Mouse (Mus musculus): ENCODE results near the gene Far1. TPM values are rescaled to one million over a fixed set of nuclear protein-coding genes. Genes with fewer than 3 reads are reported as not detected.

Gene Far1
- 100 to 1,000 TPM; 105 to 109 TPM for total RNA-seq (2021)
- long read RNA-seq, full-length matches to known transcripts, result 30 of 38 reads
- long read RNA-seq, partial matches to known transcripts, result 2 of 38 reads
- long read RNA-seq, other reads (novel, unspliced or antisense), result 6 of 38 reads

DNA sequence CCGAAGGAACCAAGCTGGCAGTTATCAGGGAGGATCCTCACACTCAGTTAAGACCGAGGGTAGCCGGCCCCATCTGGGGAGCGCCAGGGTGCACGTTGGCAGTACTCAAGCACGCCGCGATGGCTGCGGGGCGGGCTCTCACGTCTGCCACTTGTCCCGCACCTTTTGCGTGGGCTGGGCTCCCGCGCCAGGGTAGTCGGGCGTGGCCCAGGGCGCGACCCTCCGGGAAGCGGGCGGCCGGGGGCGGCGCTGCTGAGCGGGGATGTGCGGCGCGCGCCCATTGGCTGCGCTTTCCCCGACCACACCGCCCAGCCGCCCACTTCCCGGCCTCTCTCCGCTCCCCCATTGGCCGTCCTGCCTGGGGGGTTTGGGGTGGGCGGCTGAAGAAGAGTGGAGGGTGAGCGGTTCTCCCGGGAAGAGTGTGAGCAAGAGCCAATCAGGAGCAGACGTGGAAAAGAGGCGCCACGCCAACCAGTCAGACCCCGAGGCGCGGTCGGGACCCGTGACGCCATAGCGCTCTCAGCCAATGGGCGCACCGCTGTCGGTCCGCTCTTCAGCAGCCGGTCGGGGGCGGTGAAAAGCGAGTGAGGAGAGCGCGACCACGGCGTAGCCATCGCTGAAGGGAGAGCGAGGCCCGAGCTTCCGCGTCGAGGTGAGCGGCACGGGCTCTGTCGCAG, at the start of gene Far1:
Gene Far1 (plus strand): TSS at position 549 of the 677 bp plus-strand sequence.
- DNase-seq (ENCODE audit: low spot score in 2 of 2), result peak; percentile 99

DNA sequence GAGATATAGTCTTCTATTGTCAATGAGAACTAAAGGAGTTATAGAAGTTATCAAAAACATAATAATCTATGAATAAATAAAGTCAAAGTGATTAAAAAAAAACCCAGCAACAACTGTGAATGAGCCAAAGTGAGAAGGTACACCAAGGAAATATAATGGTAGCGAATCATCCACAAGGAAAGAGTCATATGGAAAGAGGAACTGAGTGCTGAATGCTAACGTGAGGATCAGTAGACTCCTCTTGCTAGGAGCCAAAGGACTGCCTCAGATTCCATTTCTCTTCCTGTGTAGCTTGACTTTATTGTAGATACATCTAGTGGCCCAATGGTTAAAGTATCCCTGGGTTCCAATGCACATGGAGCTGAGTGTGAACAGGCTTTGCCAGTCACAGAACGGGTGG, 45.3 kb upstream of the Far1 start:
- no peak for DNase-seq (ENCODE audit: low spot score in 2 of 2)

DNA sequence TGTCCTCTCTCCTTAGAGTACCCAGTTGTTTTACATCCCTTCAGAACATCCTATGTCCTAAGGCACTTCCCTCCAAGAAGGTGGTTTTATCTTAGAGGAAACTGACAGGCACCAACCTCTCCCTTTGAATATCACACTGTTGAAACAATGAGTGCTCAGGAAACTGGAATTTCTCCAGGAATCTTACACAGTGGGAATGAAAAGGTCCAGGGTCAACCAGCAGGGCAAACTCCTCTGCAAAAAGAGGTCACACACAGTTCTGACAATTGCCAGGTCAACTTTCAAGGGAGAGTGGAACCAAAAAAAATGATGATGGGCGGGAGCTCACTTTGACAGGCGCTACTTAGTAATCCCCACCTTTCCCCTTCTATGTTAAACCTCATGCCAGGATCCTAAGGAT, 43.0 kb upstream of the Far1 start:
- DNase-seq (ENCODE audit: low spot score in 2 of 2), result no peak

DNA sequence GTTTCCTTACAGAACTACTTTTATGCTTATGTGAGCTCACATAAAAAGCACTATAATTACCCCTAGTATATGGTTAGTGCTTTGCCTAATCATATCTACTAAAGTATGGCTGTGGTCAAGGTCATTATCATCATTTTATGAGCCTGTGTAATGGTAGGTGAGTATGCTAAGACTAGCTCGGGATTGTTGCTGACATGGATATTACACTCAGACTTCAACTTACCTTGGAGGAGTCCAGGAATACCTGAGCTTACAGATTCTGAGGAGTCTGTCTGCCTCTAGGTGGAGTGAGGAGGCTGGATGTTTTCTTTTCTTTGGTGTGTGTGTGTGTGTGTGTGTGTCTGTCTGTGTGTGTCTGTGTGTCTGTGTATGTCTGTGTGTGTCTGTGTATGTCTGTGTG, 42.0 kb upstream of the Far1 start:
- DNase-seq (ENCODE audit: low spot score in 2 of 2), result no peak

DNA sequence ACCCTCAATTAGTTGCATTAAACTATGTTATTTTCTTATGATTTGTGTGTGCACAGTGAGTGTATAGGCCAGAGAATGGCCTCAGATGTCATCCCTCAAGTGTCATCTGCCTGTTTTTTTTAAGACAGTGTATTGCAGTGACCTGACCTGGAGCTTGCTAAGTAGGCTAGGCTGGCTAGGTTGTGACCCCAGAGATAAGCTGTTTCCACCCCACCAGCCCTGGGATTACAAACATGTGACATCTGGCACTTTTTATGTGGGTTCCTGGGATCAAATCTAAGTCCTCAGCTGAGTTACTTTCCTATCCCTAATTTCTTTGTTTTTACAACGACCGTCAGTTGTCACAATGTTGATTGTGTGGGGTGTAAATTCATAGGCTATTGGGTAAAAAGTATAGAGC, 17.8 kb upstream of the Far1 start:
- DNase-seq (ENCODE audit: low spot score in 2 of 2), result no peak

DNA sequence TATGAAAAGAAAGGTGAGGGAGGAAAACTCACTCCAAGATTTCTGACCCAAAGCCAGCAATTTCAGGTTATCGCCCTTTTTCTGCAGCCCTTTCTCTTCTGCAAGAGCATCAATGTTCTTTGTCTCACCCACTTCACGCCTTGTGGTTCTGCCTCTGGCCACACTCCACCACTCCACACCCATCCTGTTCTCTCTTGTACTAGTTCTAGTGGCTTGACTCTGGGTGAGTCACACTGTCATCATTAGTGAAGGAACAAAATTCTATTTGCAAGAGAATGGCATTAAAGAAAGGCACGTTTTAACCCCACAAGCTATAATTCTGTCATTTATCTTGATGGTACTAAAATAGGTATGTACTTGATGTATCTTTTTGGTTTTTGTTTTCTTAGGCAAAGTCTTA, 15.2 kb upstream of the Far1 start:
- no peak for DNase-seq (ENCODE audit: low spot score in 2 of 2)

GRCm38 (mm10) chr7:113499821-113500220, 13.8 kb upstream of the Far1 start:
- DNase-seq (ENCODE audit: low spot score in 2 of 2), result no peak

- no peak for DNase-seq (ENCODE audit: low spot score in 2 of 2)
Measured at GRCm38 (mm10) chr7:113502453-113502852, 11.2 kb upstream of the Far1 start.

DNA sequence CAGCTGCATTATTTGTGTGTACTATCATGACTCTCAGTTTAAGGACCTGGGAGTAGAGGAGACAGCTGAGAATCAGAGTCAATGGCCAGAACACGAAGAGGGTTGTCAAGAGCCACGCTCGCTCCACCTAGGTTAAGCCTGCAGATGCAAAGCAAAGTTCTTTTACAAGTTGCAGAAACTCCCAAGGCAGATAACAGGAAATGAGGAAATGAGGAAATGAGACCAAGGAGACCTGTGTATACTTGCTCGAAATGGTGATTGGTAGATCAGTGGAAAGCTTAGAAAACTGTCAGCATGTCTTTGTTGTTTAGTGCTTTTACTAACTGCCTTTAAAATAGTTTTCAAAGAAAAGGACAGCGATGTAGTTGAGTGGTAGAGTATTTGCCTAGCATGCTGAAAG, 8.6 kb upstream of the Far1 start:
- DNase-seq (ENCODE audit: low spot score in 2 of 2), result no peak

- DNase-seq (ENCODE audit: low spot score in 2 of 2), result no peak
Measured at GRCm38 (mm10) chr7:113505516-113506045, 8.1 kb upstream of the Far1 start.

DNA sequence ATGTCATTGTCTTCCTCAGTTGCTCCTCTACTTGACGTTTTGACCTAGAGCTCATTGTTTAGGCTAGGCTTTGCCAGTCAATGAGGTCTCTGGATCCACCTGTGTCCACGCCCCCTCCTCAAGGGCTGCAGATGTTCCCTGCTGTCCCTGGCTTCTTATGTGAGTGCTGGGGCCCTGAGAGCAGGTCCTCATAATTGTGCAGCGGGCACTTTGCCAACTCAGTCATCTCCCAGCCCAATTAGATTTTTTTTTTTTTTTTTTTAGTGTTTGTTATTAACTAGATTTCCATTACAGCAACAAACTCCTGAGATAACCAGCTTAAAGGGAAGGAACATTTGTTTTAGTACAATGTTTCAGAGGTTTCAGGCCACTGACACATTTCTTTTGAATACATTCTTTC, 5.8 kb upstream of the Far1 start:
- no peak for DNase-seq (ENCODE audit: low spot score in 2 of 2)

DNA sequence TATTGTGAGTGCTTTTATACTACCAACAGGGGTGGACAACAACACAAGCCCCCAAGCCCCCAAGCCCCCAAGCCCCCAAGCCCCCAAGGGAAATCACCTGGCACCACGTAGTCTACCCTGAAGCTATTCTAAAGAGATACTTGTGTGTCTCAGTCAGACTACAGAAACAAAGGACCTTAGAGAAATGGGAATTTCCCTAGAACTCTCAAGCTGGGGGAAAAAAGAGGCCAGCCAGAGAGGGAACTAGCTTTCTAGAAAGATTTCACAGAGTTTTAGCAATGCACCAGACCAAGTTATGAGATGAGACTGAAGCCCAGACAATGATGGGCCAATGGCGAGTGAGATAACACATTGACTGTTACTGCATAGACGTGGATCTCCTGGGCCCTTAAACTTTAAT, 2.2 kb upstream of the Far1 start:
- no peak for DNase-seq (ENCODE audit: low spot score in 2 of 2)

DNA sequence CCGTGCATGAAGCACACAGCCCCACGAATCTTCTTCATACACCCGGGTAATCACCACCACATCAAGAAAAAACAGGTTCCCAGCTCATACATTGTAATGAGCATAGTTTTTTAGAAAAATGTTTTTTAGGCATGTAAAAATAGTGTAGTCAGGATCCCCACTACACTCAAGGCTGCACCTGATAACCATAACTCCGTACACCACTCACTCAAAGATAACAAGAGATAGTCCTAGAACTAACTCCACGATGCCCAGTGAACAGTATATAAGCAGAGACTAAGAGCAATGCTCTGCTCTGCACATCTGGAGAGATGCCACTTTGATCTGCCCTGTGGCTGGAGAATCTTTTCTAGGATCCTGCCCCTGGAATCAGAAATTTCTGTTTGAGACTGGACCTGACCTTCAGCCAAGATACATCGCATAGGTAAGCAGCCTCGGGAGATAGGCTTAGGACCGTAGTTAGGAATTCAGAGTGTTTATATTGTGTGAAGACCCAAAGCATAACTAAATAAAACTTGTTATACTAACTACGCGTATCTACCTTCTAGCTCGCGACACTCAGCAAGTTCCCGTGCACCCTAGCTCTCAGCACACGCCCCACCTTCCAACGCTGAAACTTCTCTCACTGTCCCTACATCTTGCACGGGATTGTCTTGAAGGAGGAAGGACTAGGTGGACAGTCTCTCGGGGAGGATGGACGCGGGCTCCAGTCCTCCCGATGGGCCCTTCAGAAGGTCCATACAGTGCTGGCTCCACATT, 928 bp upstream of the Far1 start:
- DNase-seq (ENCODE audit: low spot score in 2 of 2), result peak in 1 of 2 experiments; percentile 3

DNA sequence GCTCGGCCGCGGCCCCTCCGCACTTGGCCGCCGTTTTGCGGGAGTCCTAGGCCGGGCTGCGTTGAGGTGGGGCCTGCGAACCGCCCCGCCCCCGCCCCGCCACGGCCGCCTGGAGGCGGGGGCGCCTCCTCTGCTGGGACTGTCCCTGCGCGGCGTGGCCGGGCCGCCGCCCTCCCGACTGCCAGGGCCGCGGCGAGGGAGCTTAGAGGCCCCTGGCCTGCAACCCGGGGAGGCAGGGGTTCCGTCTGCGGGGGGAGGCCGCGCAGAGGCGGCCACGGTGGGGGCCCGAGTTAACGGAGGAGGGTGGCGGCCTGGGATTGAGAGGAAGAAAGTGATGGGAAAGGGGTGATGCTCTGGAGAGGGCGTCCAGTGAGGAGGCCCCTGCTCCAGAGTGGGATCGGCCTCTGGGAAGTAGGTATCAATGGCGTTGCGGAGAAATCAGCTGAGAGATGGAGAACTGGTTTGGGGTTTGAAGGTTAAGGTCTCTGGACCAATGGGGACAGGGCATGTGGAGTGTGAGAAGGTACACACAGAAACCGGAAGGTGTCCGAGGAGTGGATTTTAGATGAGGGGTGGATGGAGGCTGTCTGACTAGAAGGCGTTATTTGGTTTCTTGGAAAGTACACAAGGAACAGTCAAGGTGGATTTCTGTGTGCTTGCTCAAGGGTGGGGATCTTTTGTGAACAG, 472 bp downstream of the Far1 start:
- DNase-seq (ENCODE audit: low spot score in 2 of 2), result peak in 1 of 2 experiments; percentile 2

DNA sequence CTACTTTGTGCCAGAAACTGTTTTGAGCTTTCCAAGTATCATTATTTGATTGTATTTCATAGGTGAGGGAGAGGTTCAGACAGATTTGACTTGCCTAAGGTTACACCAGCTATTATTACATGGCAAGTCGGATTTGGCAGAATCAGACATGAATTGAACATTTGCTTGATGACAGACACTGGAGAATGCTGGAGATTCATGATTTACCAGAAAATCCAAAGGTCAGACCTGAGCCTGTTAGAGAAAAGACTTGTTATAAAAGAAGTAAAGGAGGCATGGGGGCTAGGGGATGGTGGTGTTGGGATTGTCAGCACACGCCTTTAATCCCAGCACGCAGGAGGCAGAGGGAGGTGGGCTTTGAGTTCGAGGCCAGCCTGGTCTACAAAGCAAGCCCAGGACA, 2.2 kb downstream of the Far1 start:
- DNase-seq (ENCODE audit: low spot score in 2 of 2), result no peak

GRCm38 (mm10) chr7:113518419-113518818, 4.8 kb downstream of the Far1 start:
- no peak for DNase-seq (ENCODE audit: low spot score in 2 of 2)

- DNase-seq (ENCODE audit: low spot score in 2 of 2), result no peak
Measured at GRCm38 (mm10) chr7:113518961-113519360, 5.3 kb downstream of the Far1 start.

- DNase-seq (ENCODE audit: low spot score in 2 of 2), result no peak
Measured at GRCm38 (mm10) chr7:113543158-113543557, 29.5 kb downstream of the Far1 start.

DNA sequence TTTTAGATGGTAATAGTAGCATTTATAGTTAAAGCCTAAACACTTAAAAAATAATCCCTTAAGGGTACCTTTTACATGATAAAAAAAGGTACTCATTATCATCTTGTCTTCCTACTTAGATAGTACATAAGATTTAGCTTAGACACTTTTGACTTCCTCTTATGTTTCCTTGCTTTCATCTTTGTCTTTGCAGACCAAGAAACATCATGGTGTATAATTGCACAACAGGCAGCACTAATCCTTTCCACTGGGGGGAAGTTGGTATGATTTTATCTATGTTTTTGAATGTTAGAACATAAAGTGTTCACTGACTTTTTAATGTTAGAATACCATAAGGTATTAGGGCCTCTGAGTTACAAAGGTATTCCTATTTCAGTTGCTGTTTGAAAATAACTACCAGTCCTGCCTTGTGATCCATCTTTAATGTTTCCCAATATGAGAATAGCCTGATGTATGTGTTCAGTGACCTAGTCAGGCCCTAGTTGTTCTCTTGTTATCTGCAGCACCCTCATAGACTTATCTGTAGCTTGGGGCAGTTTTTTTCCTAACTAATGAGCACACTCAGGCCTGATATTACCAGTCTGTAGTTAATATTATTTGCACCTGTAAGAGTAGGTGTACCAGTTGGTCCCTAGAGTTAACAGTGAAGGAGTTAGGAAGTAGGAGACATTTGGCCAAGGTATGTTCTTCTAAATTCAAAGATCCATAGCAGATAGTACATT, 38.3 kb downstream of the Far1 start:
- DNase-seq (ENCODE audit: low spot score in 2 of 2), result no peak

GRCm38 (mm10) chr7:113552508-113552907, 38.9 kb downstream of the Far1 start:
- DNase-seq (ENCODE audit: low spot score in 2 of 2), result no peak

GRCm38 (mm10) chr7:113556138-113556537, 42.5 kb downstream of the Far1 start:
- DNase-seq (ENCODE audit: low spot score in 2 of 2), result peak in 1 of 2 experiments; percentile 6
